Mouse (Mus musculus) CH12.LX (cell line): Measurements from ENCODE around the gene Ermard.

Source experiments
- CTCF ChIP-seq, 2 experiments: IDR thresholded peaks in 1 of 2; conservative IDR thresholded peaks in 1 of 2; 2 replicates each; pipeline ENCODE4 v1.5.1; 2011 to 2012; ENCODE audit warnings: low read depth in 2 of 2, low read length in 2 of 2, improper control_type of control experiment in 1 of 2, inconsistent platforms in 1 of 2, mild to moderate bottlenecking in 1 of 2, moderate library complexity in 1 of 2
- E2F4 ChIP-seq: IDR thresholded peaks from 2 replicates; pipeline ENCODE4 v1.6.1; 2011; ENCODE audit warnings: low read depth, low read length, improper control_type of control experiment; ENCODE audit not compliant: insufficient replicate concordance
- ELF1 ChIP-seq: IDR thresholded peaks from 2 replicates; pipeline ENCODE4 v1.6.1; 2014; ENCODE audit warnings: low read depth, mild to moderate bottlenecking, inconsistent platforms, low read length, improper control_type of control experiment
- ETS1 ChIP-seq: conservative IDR thresholded peaks from 2 replicates; pipeline ENCODE4 v1.6.1; 2012; ENCODE audit warnings: low read depth, mild to moderate bottlenecking, inconsistent platforms, low read length, improper control_type of control experiment, moderate library complexity
- JUN ChIP-seq: IDR thresholded peaks from 2 replicates; pipeline ENCODE4 v1.6.1; 2011; ENCODE audit warnings: low read depth, mild to moderate bottlenecking, low read length, improper control_type of control experiment, moderate library complexity; ENCODE audit not compliant: insufficient read depth
- POLR2A ChIP-seq: IDR thresholded peaks from 2 replicates; pipeline ENCODE4 v1.6.1; 2011; ENCODE audit warnings: low read depth, mild to moderate bottlenecking, improper control_type of control experiment, low read length
- UBTF ChIP-seq: IDR thresholded peaks from 2 replicates; pipeline ENCODE4 v1.6.1; 2012; ENCODE audit warnings: low read depth, mild to moderate bottlenecking, inconsistent platforms, low read length, improper control_type of control experiment, moderate library complexity

DNA sequence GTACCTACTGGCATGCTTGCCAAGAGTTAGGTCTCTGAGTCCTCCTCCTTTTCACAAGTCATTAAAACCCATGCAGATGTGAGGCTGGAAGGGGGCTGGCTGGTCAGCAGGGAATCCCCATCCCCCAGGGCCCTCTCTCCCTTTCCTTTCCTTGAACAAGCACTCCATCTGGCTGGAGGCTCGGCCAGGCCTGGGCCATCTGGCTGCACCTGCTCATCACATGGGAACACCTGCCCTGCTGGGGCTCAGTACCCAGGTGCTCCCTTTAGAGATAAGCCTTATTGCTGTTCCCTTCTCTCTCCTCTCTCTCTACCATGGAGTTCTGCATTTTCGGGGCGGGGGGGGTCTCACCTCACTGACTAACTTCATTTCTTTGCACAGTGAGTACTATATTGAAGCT, 52.5 kb downstream of the Ermard start:
- no peak for TF ChIP-seq ETS1
- no peak for TF ChIP-seq JUN
- no peak for TF ChIP-seq E2F4
- TF ChIP-seq CTCF (conservative IDR thresholded peaks at IDR 0.05 in 1 of 2, IDR thresholded peaks at IDR 0.05 in 1 of 2; ENCODE audit: low read depth in 2 of 2, low read length in 2 of 2), result no peak
- no peak for TF ChIP-seq UBTF
- TF ChIP-seq ELF1, result no peak
- TF ChIP-seq POLR2A, result no peak
